8 mouse cellular contexts compared by ENCODE assay signal in the genomic region with DNA sequence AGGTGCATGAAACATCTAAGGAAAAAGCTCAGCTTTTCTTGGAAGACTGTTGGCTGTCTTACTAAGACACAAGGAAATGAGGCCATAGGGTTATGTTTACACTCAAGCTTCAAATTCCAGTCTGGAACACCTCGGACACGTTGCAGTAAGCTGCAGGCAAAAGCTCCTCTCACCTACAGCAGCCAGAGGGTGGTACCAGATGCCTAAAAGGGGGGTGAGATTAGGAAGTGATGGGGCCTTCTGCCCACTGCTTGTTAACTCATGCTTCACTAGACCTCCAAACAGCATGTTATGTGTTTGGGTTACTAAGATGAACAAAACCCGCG. TPM values are rescaled to one million over a fixed set of nuclear protein-coding genes. Genes with fewer than 3 reads are reported as not detected.
DNase-seq lines count a peak whose midpoint lies in the region; ATAC-seq and TF ChIP-seq lines count a peak whose summit lies in the region.

No protein-coding gene starts in this region.

- no peaks in the 10 kb centered on the region; the same call in 1 of the 2 replicates for H3K36me3 ChIP-seq in kidney, embryonic 16.5 days (ENCODE audit: insufficient read depth, low read length)
- H3K36me3 ChIP-seq in hindbrain, postnatal 0 days (ENCODE audit: insufficient read depth, low read length) = no peaks in the 10 kb centered on the region
- no peaks in the 10 kb centered on the region; the same call in 1 of the 2 replicates for H3K36me3 ChIP-seq in midbrain, embryonic 15.5 days (replicated peaks)

- peak overlapping the region; percentile 55 for H3K4me3 ChIP-seq in kidney, embryonic 16.5 days (ENCODE audit: low read length)
- H3K4me3 ChIP-seq in cortical plate, adult 2 months (ENCODE audit: insufficient read depth, low read length) = peak overlapping the region; percentile 89
- H3K4me3 ChIP-seq in hindbrain, postnatal 0 days (ENCODE audit: low read length) = peak overlapping the region; percentile 53
- H3K4me3 ChIP-seq in midbrain, embryonic 15.5 days = peak overlapping the region; percentile 64

- 0 out of 2 replicates have a peak, but pooled peaks cover 2% of the 10 kb centered on the region for H3K9me3 ChIP-seq in kidney, embryonic 16.5 days (ENCODE audit: low read length)
- H3K9me3 ChIP-seq in hindbrain, postnatal 0 days (ENCODE audit: low read length) = no peaks in the 10 kb centered on the region
- H3K9me3 ChIP-seq in midbrain, embryonic 15.5 days = no peaks in the 10 kb centered on the region

- ATAC-seq in kidney, embryonic 16.5 days (ENCODE audit: low FRiP score, low TSS enrichment) = peak; percentile 81
- ATAC-seq in hindbrain, postnatal 0 days = peak; percentile 76; the same call in 1 of the 2 replicates
- peak; percentile 85 for ATAC-seq in midbrain, embryonic 15.5 days (replicated peaks)

- 0 out of 2 replicates have a peak, but pooled peaks have one; percentile 1 for TF ChIP-seq CTCF in cortical plate, adult 2 months (IDR thresholded peaks at IDR 0.05; ENCODE audit: extremely low read depth, insufficient read depth, low read length)
- TF ChIP-seq CTCF in hindbrain, postnatal 0 days (IDR thresholded peaks at IDR 0.05; ENCODE audit: low read depth) = peak; percentile 16; the same call in 1 of the 2 replicates

- DNase-seq in kidney, adult 18-20 months = no peak
- no peak for DNase-seq in hindbrain, postnatal 0 days (ENCODE audit: low spot score)
- DNase-seq in spleen, postnatal 10 days (ENCODE audit: low spot score in 2 of 2) = no peak
- DNase-seq in cerebellum, adult 9-10 months = no peak
- DNase-seq in kidney, postnatal 14 days = no peak

- H3K27me3 ChIP-seq in kidney, embryonic 16.5 days (ENCODE audit: insufficient read depth, low read length) = no peaks in the 10 kb centered on the region
- no peaks in the 10 kb centered on the region for H3K27me3 ChIP-seq in hindbrain, postnatal 0 days (ENCODE audit: insufficient read depth, low read length)
- no peaks in the 10 kb centered on the region for H3K27me3 ChIP-seq in midbrain, embryonic 15.5 days (replicated peaks)

- TF ChIP-seq POLR2A in cortical plate, adult 2 months (IDR thresholded peaks at IDR 0.05; ENCODE audit: extremely low read depth, insufficient read depth, low read length) = no peak

- H3K27ac ChIP-seq in kidney, embryonic 16.5 days (ENCODE audit: low read length) = peak overlapping the region; percentile 94; the same call in 1 of the 2 replicates
- H3K27ac ChIP-seq in cortical plate, adult 2 months (ENCODE audit: insufficient read depth, low read length) = peak overlapping the region; percentile 98
- peak overlapping the region; percentile 93 for H3K27ac ChIP-seq in hindbrain, postnatal 0 days
- peak overlapping the region; percentile 97 for H3K27ac ChIP-seq in midbrain, embryonic 15.5 days

- H3K9ac ChIP-seq in kidney, embryonic 16.5 days (replicated peaks; ENCODE audit: low read length) = peak overlapping the region; percentile 76
- peak overlapping the region; percentile 61 for H3K9ac ChIP-seq in hindbrain, postnatal 0 days (replicated peaks; ENCODE audit: low read length)
- H3K9ac ChIP-seq in midbrain, embryonic 15.5 days = peak overlapping the region; percentile 62

- WGBS in kidney, embryonic 16.5 days = 27% methylated on average over 4 of the region's 4 CpGs
- 28% methylated on average over 4 of the region's 4 CpGs for WGBS in hindbrain, postnatal 0 days
- WGBS in midbrain, embryonic 15.5 days = 25% methylated on average over 4 of the region's 4 CpGs

- H3K4me2 ChIP-seq in kidney, embryonic 16.5 days (replicated peaks; ENCODE audit: low read depth, low read length) = peak overlapping the region; percentile 51
- H3K4me2 ChIP-seq in hindbrain, postnatal 0 days (ENCODE audit: low read depth, low read length) = peak overlapping the region; percentile 53
- peak overlapping the region; percentile 46 for H3K4me2 ChIP-seq in midbrain, embryonic 15.5 days

- no peaks in the 10 kb centered on the region for H3K4me1 ChIP-seq in kidney, embryonic 16.5 days (ENCODE audit: insufficient read depth, low read length)
- H3K4me1 ChIP-seq in cortical plate, adult 2 months (ENCODE audit: control insufficient read depth, insufficient read depth, low read length) = no peaks in the 10 kb centered on the region
- H3K4me1 ChIP-seq in hindbrain, postnatal 0 days (ENCODE audit: insufficient read depth, low read length) = no peaks in the 10 kb centered on the region
- no peaks in the 10 kb centered on the region for H3K4me1 ChIP-seq in midbrain, embryonic 15.5 days

RNA-seq across cellular contexts. Expression of a gene that starts 0.6 kb away (rescaled TPM):
- 63.9 and 65.8 TPM in 2 replicates for polyA plus RNA-seq in kidney, embryonic 16.5 days (2015; fragmentation: Nextera tagmentation; extraction: Ambion mirVana)
- polyA plus RNA-seq in cortical plate, adult 2 months (2012; rRNA removed) = 35.7 and 38.0 TPM in 2 replicates
- 41.0 and 42.0 TPM in 2 replicates for total RNA-seq in hindbrain, postnatal 0 days (2014; rRNA removed)
- 95.8 and 101 TPM in 2 replicates for polyA plus RNA-seq in hindbrain, postnatal 0 days (2015; fragmentation: Nextera tagmentation; extraction: Ambion mirVana)
- polyA plus RNA-seq in midbrain, embryonic 15.5 days (2015; fragmentation: Nextera tagmentation; extraction: Ambion mirVana) = 93.8 and 95.4 TPM in 2 replicates

RNA-seq across cellular contexts. Expression of a gene that starts 9.9 kb away (rescaled TPM):
- not detected in 2 replicates for polyA plus RNA-seq in kidney, embryonic 16.5 days (2015; fragmentation: Nextera tagmentation; extraction: Ambion mirVana)
- polyA plus RNA-seq in cortical plate, adult 2 months (2012; rRNA removed) = not detected in 2 replicates
- 0.21 and 0.54 TPM in 2 replicates for total RNA-seq in hindbrain, postnatal 0 days (2014; rRNA removed)
- 0.44 and 0.53 TPM in 2 replicates for polyA plus RNA-seq in hindbrain, postnatal 0 days (2015; fragmentation: Nextera tagmentation; extraction: Ambion mirVana)
- polyA plus RNA-seq in midbrain, embryonic 15.5 days (2015; fragmentation: Nextera tagmentation; extraction: Ambion mirVana) = 0.09 and 0.22 TPM in 2 replicates

RNA-seq across cellular contexts. Expression of a gene that starts 35.1 kb away (rescaled TPM):
- polyA plus RNA-seq in kidney, embryonic 16.5 days (2015; fragmentation: Nextera tagmentation; extraction: Ambion mirVana) = 0.14 and 0.19 TPM in 2 replicates
- polyA plus RNA-seq in cortical plate, adult 2 months (2012; rRNA removed) = not detected in 2 replicates
- not detected in 2 replicates for total RNA-seq in hindbrain, postnatal 0 days (2014; rRNA removed)
- not detected in 2 replicates for polyA plus RNA-seq in hindbrain, postnatal 0 days (2015; fragmentation: Nextera tagmentation; extraction: Ambion mirVana)
- not detected in 2 replicates for polyA plus RNA-seq in midbrain, embryonic 15.5 days (2015; fragmentation: Nextera tagmentation; extraction: Ambion mirVana)
